Mouse (Mus musculus): ENCODE results near the gene Fam151a.
"Not testable (repeated sequence)": the region's sequence is repeated elsewhere in the genome, so short reads cannot be mapped to it uniquely, and the experiment has no call there.

Fam151a gene

DNA sequence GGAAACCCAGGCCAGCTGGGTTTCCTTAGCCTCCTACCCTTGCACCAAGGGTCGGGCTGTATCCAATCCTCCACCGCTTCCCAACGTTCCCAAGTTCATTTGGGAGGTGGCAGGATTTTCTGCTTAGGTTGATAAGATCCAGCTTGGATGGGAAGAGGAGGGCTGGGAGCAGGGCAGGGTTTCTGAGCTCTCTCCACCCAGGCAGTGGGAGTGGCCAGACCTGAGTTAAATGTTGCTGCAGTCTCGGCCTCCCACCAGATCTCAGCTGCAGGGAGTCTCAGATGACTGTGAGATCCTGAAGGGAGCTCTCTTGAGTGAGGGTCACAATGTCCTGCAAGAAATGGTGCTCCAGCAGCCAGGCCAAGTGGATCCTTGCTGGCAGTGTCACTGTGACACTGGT lies at the start of gene Fam151a:
Gene Fam151a, plus strand, starts transcription at position 254 of the 400 bp plus-strand sequence.
- DNase-seq: no peak

DNA sequence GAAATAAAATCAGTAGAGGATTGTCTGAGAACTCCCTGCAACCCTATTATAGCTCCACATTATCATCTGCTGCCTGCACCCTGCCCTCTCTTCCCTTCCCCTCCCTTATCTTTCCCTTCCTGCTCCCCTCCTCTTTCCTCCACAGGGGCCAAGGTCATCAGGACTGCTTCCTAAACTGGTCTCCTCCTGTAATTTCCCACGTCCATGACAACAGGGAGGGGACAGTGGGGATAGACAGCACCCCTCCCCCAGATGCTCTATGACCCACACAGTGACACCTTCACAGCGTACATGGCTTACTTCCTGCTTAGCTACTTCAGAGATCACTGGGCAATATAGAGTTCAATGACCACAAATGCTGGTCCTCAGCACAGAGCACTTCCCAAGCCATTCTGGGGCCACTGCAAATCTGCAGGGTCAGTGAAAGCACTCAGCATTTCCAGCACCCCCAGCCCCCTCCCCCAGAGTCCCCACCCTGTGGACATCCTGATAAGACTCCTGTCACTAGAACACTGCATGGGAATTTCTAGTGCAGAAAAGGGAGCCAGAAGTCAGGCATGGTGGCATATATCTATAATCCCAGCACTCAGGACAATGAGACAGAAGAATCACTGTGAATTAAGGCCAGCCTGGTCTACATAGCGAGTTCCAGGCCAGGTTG lies 44.9 kb upstream of the Fam151a start:
- DNase-seq: no peak

DNA sequence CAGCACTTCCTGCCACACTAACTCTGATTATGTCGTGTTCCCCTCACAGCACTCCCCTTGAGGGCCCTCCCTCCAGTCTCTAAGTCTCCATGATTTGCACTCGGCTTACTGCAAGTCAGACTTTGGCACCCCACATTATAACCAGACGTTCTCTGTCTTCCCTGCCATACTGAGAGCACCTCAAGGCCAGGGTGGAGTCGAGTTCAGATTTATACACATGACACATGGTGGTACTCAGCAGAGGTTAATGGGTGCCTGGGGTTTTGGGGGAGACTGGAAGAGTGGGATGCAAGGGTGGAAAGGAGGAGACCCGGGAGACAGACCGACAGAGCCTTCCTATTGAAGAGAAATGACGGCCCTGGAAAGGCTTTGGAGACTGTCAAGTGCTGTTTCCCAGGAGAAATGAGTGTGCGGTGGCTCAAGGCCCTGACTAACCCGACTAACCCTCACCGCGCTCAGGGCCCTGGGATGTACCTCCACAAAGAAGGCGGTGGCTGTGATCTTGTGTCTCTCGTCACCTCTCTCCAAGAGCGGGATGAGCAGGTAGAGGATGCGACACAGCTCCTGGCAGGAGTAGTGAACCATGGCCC lies 39.8 kb upstream of the Fam151a start:
- no peak for DNase-seq

DNA sequence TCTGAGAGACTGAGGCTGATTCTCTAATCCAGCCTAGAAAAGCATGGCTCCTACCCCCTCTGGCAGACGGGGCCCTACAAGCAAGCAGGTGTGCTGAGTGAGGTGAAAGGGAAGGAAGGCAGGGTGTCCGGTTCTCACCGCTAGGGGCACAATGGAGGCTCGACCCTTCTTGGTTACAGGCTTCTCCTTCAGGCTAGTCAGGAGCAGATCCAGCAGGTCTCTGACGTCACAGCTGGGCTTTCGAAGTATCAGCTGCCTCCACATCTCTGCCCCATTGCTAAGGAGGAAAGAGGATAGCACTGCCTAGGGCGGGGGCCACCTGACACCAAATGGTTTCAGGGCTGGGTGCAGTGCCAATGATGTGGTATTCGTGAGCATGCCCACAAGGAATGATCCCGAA lies 33.7 kb upstream of the Fam151a start:
- no peak for DNase-seq

DNA sequence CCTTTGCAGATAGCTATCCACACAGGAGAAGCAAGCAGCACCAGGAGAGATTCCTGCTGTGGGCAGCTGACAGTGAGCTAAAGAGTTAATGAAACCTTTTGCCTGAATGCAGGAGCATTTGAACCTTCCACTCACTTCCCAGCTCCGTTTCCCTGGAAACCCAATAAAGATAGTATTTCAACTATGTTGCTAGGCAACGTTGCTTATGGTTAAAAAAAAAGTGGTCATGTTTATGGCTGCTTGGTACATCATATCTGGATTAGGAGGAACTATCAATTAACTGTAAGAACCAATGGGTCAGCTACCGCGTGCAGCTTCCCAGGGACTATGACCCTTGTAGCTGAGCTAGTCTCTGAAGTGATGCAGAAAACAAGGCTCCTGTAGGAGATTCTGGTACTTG lies 32.9 kb upstream of the Fam151a start:
- DNase-seq: no peak

DNA sequence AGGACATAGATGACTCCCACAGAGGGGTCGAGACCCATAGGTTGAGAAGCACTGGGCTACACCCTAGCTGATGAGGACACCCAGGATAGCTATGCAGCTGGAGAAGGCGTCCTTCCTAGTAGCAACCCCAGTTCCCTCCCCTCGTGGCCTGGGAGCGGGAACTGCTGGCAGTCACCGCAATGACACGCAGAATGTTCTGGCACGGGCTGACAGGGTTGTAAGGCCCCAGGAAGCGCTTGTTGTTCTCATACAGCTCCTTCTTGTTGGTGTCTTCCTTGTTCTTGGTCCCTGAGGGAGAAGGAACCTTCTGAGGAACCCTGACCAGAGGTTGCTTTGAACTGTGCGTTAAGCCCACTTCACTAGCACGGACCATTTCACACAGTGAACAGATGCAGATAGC lies 29.7 kb upstream of the Fam151a start:
- no peak for DNase-seq

DNA sequence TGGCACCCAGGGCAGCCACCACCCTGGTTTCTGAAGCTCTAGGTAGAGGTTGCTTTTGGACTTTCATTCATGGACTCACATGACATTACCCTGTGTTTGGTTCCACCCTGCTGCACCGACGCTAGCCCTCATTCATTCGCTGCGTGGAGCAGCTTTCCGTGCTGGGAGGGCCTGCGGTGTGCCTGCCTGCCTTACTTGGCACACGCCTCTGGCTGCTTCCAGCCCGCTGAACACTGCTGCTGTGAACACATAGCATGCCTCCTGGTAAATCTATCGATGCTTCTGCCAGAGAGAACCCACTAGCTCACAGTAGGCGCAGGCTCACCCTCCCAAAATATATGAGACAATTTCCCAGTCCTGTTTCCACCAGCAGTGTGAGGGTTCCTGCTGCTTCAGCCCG lies 29.3 kb upstream of the Fam151a start:
- peak; percentile 39 for DNase-seq

DNA sequence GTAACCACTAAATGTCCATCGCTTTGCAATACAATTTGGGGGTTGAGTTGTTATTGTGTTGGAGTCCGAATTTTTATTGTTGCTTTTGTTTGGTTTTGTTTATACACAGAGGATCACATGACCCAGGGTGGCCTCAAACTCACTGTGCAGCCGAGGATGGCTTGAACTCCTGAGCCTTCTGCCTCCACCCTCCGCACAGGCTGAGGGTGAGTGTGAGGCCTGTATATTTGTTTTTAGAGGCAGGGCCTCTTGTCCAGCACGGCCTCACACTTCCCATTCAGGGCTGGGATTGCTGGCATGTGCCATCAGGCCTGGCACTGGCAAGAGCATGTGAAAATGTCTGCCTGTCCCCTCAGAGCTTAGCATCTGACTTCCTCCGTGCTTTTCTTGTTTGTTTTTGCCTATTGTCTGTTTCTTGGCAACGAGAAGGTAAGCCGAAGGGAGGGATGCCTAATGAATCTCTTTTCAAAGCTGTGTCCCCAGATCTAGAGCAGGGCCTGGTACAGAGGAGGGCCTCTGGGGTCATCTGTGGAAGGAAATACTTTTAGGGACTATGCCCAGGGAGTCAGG lies 28.5 kb upstream of the Fam151a start:
- DNase-seq: no peak

DNA sequence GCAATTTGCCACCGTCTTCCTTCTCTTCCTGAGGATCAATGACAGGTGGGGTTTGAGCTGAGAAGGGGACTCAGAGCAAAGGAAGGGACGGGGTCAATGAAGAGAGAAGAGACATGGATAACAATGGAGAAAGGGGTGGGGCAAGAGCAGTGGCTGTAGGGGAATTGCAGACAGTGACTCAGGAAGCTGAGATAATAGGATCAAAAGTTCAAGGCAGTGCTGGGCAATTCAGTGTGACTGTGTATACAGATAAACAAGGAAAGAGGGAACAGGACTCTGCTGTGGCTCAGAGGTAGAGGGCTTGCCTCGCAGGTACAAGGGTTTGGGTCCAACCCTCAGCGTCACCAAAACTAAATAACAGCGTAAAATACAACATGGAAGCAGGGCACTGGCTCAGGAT lies 25.7 kb upstream of the Fam151a start:
- DNase-seq: no peak

DNA sequence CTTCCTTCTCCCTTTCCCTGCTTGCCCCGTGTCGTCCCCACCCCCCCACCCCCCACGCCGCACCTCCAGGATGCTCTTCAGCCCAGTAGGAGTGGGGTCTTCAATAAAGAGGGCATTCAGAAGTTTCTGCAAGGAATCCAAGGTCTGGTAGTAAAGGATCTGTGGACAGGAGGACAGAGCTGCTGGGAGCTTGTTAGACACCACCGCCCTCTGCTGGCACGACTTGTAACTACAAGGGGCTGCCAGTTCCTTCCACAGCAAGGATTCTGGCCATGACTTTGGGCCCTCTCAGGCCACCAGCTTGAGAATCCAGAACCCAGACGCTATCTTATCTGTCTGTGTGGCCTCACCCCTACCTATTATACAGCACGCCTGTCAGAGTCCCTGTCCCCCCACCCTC lies 25.3 kb upstream of the Fam151a start:
- peak; percentile 71 for DNase-seq

DNA sequence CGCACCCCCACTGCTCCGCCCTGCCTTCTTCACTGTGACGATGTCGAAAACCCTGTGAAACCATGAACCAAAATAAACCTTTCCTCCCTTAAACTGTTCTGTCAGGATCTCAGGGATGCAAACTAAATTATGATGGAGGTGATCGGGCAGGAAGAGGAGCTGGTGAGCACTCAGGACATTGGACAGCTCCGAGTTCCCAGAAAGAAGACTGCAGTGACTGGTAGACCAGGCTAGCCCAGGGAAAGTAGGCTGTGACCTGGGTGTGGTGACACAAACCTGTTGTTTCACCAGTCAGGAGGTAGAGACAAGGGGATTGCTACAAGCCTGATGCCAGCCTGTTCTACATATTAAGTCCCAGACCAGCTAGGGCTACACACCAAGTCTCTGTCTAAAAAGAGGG lies 20.1 kb upstream of the Fam151a start:
- DNase-seq: no peak

DNA sequence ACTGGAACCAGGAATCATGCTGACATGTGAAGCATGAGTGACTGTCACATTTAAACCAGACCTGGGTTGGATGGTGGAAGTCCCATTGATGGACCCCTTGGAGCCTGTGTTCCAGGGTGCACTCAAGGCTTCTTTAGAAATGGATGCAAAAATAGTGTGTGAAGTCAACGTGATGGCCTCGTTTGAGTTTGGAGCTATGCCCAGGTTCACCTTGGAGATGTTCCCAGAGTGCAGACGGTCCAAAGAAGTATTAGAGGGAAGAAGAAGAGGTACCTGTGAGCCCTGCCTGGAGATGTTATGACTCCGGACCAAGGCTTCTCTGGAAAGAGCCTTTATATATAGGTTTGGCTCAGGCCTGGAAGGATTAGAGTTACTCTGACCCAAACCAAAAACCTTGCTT lies 13.1 kb upstream of the Fam151a start:
- DNase-seq: peak; percentile 49

DNA sequence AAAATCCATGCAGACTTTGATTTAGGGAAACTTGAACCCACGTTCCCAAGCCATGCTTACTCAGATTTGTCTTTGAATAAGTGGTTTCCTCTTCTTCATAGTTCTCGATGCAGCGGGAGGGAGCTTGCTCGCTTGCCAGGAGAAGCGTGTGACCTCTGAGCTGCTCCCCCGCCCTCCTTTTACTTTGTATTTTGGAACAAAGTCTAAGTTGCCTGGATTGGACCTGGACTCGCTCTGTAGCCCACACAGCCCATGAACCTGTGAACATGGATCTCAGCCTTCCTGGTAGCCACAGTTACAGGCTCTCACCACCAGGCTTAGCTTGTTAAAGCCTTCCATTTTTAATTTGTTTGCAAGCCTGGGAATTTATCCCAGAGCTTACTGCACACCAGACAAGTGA lies 2.9 kb upstream of the Fam151a start, which contains the start of gene Mroh7:
Gene Mroh7, minus strand, starts transcription at position 112 of the 400 bp plus-strand sequence.
- DNase-seq: no peak

DNA sequence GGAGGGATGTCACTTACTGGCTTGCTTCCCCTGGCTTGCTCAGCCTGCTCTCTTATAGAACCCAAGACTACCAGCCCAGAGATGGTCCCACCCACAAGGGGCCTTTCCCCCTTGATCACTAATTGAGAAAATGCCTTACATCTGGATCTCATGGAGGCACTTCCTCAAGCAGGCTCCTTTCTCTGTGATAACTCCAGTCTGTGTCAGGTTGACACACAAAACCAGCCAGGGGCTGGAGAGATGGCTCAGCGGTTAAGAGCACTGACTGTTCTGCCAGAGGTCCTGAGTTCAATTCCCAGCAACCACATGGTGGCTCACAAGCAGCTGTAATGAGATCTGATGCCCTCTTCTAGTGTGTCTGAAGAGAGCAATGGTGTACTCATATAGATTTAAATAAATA lies 3.2 kb downstream of the Fam151a start:
- not testable (repeated sequence) for DNase-seq

DNA sequence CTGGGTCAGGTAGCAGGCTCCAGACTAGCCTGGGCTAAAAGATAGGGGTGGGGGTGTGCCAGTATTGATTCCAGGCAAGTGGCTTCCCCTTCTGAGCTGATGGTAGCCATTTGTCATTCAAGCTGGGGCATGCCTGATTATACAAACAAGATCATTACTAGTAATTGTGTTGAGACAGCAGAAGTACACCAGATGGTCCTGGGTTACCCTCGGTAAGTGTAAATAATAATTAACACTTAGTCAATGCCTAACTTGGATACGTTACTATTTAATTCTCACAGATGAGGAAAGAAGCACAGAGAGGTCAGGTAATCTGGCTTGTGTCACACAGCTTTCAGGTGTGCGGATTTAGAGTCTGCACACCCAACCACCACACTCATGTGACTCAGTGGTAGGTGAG lies 4.2 kb downstream of the Fam151a start:
- DNase-seq: no peak

DNA sequence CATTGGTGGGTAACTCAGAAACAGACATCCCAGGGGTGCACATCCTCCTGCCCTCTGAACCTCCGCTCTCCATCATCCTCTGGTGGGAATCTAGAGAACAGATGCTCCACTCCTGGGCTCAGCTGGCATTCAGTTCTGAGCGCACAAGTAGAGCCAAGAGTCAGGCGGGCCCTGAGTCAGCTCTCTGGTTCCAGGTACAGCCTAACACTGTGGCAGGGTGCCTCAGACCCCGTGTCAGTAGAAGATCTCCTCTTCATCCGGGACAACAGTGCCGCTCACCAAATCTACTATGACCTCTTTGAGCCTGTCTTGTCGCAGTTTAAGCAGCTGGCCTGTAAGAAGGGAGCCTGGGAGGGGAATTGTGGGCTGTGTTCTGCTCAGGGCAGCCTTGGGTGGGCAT lies 12.2 kb downstream of the Fam151a start:
- peak; percentile 10 for DNase-seq

DNA sequence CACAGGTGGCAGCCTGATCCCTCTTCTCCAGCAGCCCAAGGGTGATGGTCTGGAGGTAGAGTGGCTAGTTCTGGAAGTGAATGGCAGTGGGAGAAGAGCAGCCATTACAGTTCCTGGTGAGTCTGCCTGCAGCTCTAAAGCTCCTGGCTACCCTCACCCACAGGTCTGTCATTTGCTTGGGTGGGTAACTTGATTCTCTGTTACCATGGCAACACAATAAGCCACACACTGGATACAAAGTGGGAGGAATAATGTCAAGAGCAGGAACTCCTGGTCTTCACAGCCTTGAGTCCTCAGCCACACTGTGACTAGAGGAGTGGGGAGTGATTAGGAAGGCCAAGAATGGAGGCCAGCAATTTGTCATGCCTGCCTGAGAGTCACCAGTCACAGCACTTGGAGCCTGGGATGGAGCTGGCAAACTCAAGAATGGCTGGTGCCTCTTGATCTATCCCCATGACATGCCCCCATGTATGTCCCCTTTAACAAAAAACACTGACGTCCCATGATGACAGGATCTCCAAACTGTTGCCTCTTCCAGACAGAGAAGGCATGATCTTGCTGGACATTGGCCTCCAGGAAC lies 13.4 kb downstream of the Fam151a start:
- DNase-seq: no peak

DNA sequence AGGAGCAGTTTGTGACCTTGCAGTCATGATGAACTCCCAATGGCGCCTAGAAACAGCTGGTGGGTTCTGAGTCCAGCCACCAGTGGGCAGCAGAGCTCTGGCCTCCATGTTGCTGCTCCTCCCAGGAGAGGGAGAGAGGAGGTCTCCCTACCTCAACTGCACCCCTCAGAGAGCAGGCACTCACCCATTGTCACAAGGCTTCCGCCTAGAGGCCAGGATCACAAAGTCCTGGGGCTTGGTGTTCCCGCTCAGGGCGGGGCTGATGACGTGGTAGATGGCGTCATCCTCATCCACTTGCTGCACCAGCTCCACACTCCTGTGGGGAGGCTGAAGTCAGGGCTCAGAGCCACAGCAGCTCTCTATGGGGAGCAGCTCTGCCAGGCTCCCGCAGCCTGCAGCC lies 16.0 kb downstream of the Fam151a start:
- peak; percentile 74 for DNase-seq

DNA sequence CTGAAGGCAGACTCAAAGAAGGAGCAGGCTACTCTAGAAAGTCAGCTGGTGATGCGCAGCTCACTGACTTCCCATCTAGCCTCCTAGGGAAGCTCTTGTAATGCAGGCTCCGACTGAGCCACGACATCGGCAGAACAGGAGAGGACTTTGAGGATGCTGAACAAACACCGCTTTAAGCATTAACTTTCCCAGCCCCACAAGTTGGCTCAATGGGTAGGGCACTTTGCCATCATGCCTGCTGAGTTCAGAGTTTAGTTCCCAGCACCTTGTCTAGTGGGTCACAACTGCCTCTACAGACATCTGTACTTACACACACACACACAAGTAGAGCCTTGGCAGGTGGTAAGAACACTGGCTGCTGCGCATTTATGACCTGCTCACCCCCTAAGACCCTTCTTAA lies 18.0 kb downstream of the Fam151a start:
- DNase-seq: no peak

DNA sequence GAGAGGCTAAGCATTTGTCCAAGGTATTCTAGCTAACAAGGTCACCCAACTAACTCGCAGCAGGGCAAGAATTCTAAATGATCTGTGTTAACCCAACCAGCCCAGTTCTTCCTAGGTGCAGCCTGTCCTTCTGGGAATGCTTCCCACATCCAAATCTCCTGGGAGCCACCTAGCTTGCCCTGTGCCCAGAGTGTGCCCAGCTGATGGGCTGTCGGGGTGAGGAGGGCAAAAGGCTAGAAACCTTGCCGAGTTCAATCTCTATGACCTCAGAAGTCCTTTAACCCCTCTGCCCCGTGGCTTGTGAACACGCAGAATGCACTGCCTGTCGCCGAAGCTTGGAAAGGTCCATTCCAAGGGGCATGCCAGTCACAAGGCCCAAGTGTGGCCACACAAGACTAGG lies 30.5 kb downstream of the Fam151a start:
- no peak for DNase-seq

DNA sequence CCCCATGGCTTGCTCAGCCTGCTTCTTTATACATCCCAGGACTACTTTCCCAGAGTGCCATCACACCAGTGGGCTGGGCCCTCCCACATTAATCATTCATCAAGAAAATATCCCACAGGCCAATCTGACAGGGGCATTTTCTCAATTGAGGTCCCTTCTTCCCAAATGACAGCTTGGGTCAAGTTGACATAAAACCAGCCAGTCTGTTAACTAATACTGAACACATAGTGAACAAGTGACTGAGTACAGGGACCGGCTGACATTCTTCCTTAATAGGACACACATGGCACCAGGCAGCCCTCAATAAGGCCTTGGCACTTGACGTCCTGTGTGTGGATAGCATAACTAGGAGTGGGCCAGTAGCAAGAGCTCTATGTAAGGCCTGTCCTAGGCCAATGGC lies 35.6 kb downstream of the Fam151a start:
- no peak for DNase-seq

DNA sequence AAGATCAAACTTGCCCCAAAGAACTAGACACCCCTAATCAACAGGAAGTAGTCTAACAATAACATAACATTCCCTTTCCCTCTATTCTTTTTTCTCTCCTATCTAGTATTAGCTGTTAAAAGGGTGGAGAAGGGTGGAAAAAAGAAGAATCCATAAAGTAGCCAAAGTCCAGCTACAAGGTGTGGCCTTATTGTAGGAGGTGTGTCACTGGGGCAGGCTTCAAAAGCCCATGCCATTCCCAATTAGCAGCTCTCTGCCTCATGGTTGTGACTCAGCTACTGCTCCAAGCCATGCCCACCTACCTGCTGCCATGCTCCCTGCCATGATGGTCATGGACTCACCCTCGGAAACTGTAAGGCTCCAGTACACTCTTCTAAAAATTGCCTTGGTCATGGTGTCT lies 38.9 kb downstream of the Fam151a start:
- DNase-seq: no peak

DNA sequence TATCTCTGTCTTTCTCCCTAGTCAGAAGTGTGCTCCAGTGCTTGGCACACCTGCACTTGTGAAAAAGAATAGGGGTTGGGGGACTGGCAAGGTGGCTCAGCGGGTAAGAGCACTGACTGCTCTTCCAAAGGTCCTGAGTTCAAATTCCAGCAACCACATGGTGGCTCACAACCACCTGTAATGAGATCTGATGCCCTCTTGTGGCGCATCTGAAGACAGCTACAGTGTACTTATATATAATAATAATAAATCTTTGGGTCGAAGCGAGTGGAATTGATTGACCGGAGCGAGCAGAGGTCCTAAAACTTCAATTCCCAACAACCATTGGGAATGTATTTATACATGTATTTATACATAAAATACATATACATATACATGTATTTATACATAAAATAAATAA lies 42.1 kb downstream of the Fam151a start:
- DNase-seq: not testable (repeated sequence)

DNA sequence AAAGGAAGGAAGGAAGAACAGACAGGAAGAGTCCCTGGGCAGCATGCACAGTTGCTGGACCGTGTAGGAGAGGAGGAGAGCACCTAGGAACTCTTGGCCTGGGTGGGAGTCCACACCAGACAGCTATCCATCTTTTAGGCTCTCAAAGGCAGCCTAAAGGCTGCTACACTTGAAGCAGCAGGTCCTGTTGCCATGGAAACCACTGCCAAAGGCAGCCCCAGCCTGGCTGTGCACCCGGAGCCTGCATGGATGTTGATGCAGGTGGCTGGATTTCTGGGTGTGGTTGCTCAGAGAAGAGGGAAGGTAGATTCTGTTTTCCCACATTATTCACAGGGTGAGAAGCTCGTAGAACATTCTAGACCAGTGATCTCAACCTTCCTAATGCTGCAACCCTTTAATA lies 43.3 kb downstream of the Fam151a start:
- DNase-seq: peak; percentile 35

Measured in cerebellum, adult 9-11 months (tissue).